Mouse (Mus musculus): ENCODE results near the gene Kcnj6. TPM values are rescaled to one million over a fixed set of nuclear protein-coding genes. Genes with fewer than 3 reads are reported as not detected.

Kcnj6 gene
- polyA plus RNA-seq, 1 experiment = not detected

- no peaks in the 10 kb centered on the region for H3K79me2 ChIP-seq (ENCODE audit: control insufficient read depth, insufficient read depth)
- H3K27me3 ChIP-seq (ENCODE audit: control insufficient read depth, insufficient read depth, insufficient read length) = peaks cover 15% of the 10 kb centered on the region
- H3K4me2 ChIP-seq (ENCODE audit: low read depth) = no peak overlapping the region
- TF ChIP-seq TCF12 (IDR thresholded peaks at IDR 0.05; ENCODE audit: insufficient read depth, poor library complexity, severe bottlenecking) = no peak
- TF ChIP-seq SRF (IDR thresholded peaks at IDR 0.05; ENCODE audit: control insufficient read depth, insufficient read length, low read depth) = no peak
- TF ChIP-seq USF1 (IDR thresholded peaks at IDR 0.05; ENCODE audit: low read depth) = no peak
- no peak for TF ChIP-seq REST (IDR thresholded peaks at IDR 0.05; ENCODE audit: insufficient read depth, insufficient read length)
- TF ChIP-seq CEBPB (IDR thresholded peaks at IDR 0.05; ENCODE audit: insufficient read depth, poor library complexity, severe bottlenecking) = no peak
- TF ChIP-seq MYOG (IDR thresholded peaks at IDR 0.05; ENCODE audit: control insufficient read depth in 1 of 3, insufficient read depth in 1 of 3, insufficient read length in 2 of 3, low read depth in 2 of 3) = no peak
- TF ChIP-seq TCF3 (IDR thresholded peaks at IDR 0.05; ENCODE audit: insufficient read length, low read depth) = no peak
- TF ChIP-seq MAX (IDR thresholded peaks at IDR 0.05; ENCODE audit: low read depth) = no peak
- no peak for TF ChIP-seq POLR2AphosphoS2 (IDR thresholded peaks at IDR 0.05; ENCODE audit: insufficient read length, low read depth)
- no peaks in the 10 kb centered on the region for H3K36me3 ChIP-seq (ENCODE audit: control insufficient read depth, insufficient read depth)
- no peak overlapping the region for H3ac ChIP-seq (ENCODE audit: control insufficient read depth, insufficient read length)
- H3K4me3 ChIP-seq = no peak overlapping the region
These were observed 200.1 kb downstream of the Kcnj6 start for GRCm38 (mm10) chr16:94797366-94797765.

GRCm38 (mm10) chr16:94793041-94793440 is 204.5 kb downstream of the Kcnj6 start:
- H3ac ChIP-seq (ENCODE audit: control insufficient read depth, insufficient read length) = no peak overlapping the region
- no peaks in the 10 kb centered on the region for H3K36me3 ChIP-seq (ENCODE audit: control insufficient read depth, insufficient read depth)
- no peak overlapping the region for H3K4me3 ChIP-seq
- H3K79me2 ChIP-seq (ENCODE audit: control insufficient read depth, insufficient read depth) = no peaks in the 10 kb centered on the region
- peaks cover 29% of the 10 kb centered on the region for H3K27me3 ChIP-seq (ENCODE audit: control insufficient read depth, insufficient read depth, insufficient read length)
- no peak for TF ChIP-seq USF1 (IDR thresholded peaks at IDR 0.05; ENCODE audit: low read depth)
- TF ChIP-seq SRF (IDR thresholded peaks at IDR 0.05; ENCODE audit: control insufficient read depth, insufficient read length, low read depth) = no peak
- TF ChIP-seq POLR2AphosphoS2 (IDR thresholded peaks at IDR 0.05; ENCODE audit: insufficient read length, low read depth) = no peak
- TF ChIP-seq POLR2A (IDR thresholded peaks at IDR 0.05; ENCODE audit: insufficient read length, low read depth) = no peak
- no peak for TF ChIP-seq TCF12 (IDR thresholded peaks at IDR 0.05; ENCODE audit: insufficient read depth, poor library complexity, severe bottlenecking)
- no peak for TF ChIP-seq E2F4 (IDR thresholded peaks at IDR 0.05; ENCODE audit: insufficient read depth)
- TF ChIP-seq TCF3 (IDR thresholded peaks at IDR 0.05; ENCODE audit: insufficient read length, low read depth) = no peak
- no peak for TF ChIP-seq CEBPB (IDR thresholded peaks at IDR 0.05; ENCODE audit: insufficient read depth, poor library complexity, severe bottlenecking)
- H3K4me2 ChIP-seq (ENCODE audit: low read depth) = no peak overlapping the region

GRCm38 (mm10) chr16:94789958-94790357 is 207.5 kb downstream of the Kcnj6 start:
- Histone ChIP-seq H3K27me3 (ENCODE audit: control insufficient read depth, insufficient read depth, insufficient read length) (peaks cover 29% of the 10 kb centered on the region), H3K4me2 (ENCODE audit: low read depth) (no peak overlapping the region), H3ac (ENCODE audit: control insufficient read depth, insufficient read length) (no peak overlapping the region), H3K4me3 (no peak overlapping the region), H3K36me3 (ENCODE audit: control insufficient read depth, insufficient read depth) (no peaks in the 10 kb centered on the region), H3K79me2 (ENCODE audit: control insufficient read depth, insufficient read depth) (no peaks in the 10 kb centered on the region)
- TF ChIP-seq USF1 (IDR thresholded peaks at IDR 0.05; ENCODE audit: low read depth) (no peak), POLR2A (IDR thresholded peaks at IDR 0.05; ENCODE audit: insufficient read length, low read depth) (no peak), MYOG (IDR thresholded peaks at IDR 0.05; ENCODE audit: control insufficient read depth in 1 of 3, insufficient read depth in 1 of 3, insufficient read length in 2 of 3, low read depth in 2 of 3) (no peak), TCF3 (IDR thresholded peaks at IDR 0.05; ENCODE audit: insufficient read length, low read depth) (no peak), TCF12 (IDR thresholded peaks at IDR 0.05; ENCODE audit: insufficient read depth, poor library complexity, severe bottlenecking) (no peak), MAX (IDR thresholded peaks at IDR 0.05; ENCODE audit: low read depth) (no peak), MYOD1 (IDR thresholded peaks at IDR 0.05; ENCODE audit: control insufficient read depth in 1 of 3, insufficient read length in 2 of 3, low read depth in 2 of 3) (no peak), CEBPB (IDR thresholded peaks at IDR 0.05; ENCODE audit: insufficient read depth, poor library complexity, severe bottlenecking) (no peak), REST (IDR thresholded peaks at IDR 0.05; ENCODE audit: insufficient read depth, insufficient read length) (no peak), E2F4 (IDR thresholded peaks at IDR 0.05; ENCODE audit: insufficient read depth) (no peak), SRF (IDR thresholded peaks at IDR 0.05; ENCODE audit: control insufficient read depth, insufficient read length, low read depth) (no peak), POLR2AphosphoS2 (IDR thresholded peaks at IDR 0.05; ENCODE audit: insufficient read length, low read depth) (no peak)

- no peak for TF ChIP-seq E2F4 (IDR thresholded peaks at IDR 0.05; ENCODE audit: insufficient read depth)
- no peak for TF ChIP-seq TCF12 (IDR thresholded peaks at IDR 0.05; ENCODE audit: insufficient read depth, poor library complexity, severe bottlenecking)
- TF ChIP-seq CEBPB (IDR thresholded peaks at IDR 0.05; ENCODE audit: insufficient read depth, poor library complexity, severe bottlenecking) = no peak
- no peak for TF ChIP-seq POLR2AphosphoS2 (IDR thresholded peaks at IDR 0.05; ENCODE audit: insufficient read length, low read depth)
- no peak for TF ChIP-seq MAX (IDR thresholded peaks at IDR 0.05; ENCODE audit: low read depth)
- TF ChIP-seq USF1 (IDR thresholded peaks at IDR 0.05; ENCODE audit: low read depth) = no peak
- TF ChIP-seq MYOD1 (IDR thresholded peaks at IDR 0.05; ENCODE audit: control insufficient read depth in 1 of 3, insufficient read length in 2 of 3, low read depth in 2 of 3) = no peak
- TF ChIP-seq MYOG (IDR thresholded peaks at IDR 0.05; ENCODE audit: control insufficient read depth in 1 of 3, insufficient read depth in 1 of 3, insufficient read length in 2 of 3, low read depth in 2 of 3) = no peak
- TF ChIP-seq POLR2A (IDR thresholded peaks at IDR 0.05; ENCODE audit: insufficient read length, low read depth) = no peak
- TF ChIP-seq TCF3 (IDR thresholded peaks at IDR 0.05; ENCODE audit: insufficient read length, low read depth) = no peak
- TF ChIP-seq SRF (IDR thresholded peaks at IDR 0.05; ENCODE audit: control insufficient read depth, insufficient read length, low read depth) = no peak
These were observed 208.8 kb downstream of the Kcnj6 start for GRCm38 (mm10) chr16:94788716-94789115.

GRCm38 (mm10) chr16:94788165-94788564 is 209.3 kb downstream of the Kcnj6 start:
- no peak overlapping the region for H3K4me2 ChIP-seq (ENCODE audit: low read depth)
- TF ChIP-seq MAX (IDR thresholded peaks at IDR 0.05; ENCODE audit: low read depth) (no peak), CEBPB (IDR thresholded peaks at IDR 0.05; ENCODE audit: insufficient read depth, poor library complexity, severe bottlenecking) (no peak), TCF3 (IDR thresholded peaks at IDR 0.05; ENCODE audit: insufficient read length, low read depth) (no peak), TCF12 (IDR thresholded peaks at IDR 0.05; ENCODE audit: insufficient read depth, poor library complexity, severe bottlenecking) (no peak)
- H3K4me3 ChIP-seq = no peak overlapping the region
- peaks cover 22% of the 10 kb centered on the region for H3K27me3 ChIP-seq (ENCODE audit: control insufficient read depth, insufficient read depth, insufficient read length)
- H3K79me2 ChIP-seq (ENCODE audit: control insufficient read depth, insufficient read depth) = no peaks in the 10 kb centered on the region
- H3ac ChIP-seq (ENCODE audit: control insufficient read depth, insufficient read length) = no peak overlapping the region
- H3K36me3 ChIP-seq (ENCODE audit: control insufficient read depth, insufficient read depth) = no peaks in the 10 kb centered on the region

More at GRCm38 (mm10) chr16:94788716-94789115, 208.8 kb downstream of the Kcnj6 start:
- H3K36me3 ChIP-seq (ENCODE audit: control insufficient read depth, insufficient read depth) = no peaks in the 10 kb centered on the region
- H3K79me2 ChIP-seq (ENCODE audit: control insufficient read depth, insufficient read depth) = no peaks in the 10 kb centered on the region
- H3K4me2 ChIP-seq (ENCODE audit: low read depth) = no peak overlapping the region
- H3ac ChIP-seq (ENCODE audit: control insufficient read depth, insufficient read length) = no peak overlapping the region
- no peak overlapping the region for H3K4me3 ChIP-seq
- peaks cover 25% of the 10 kb centered on the region for H3K27me3 ChIP-seq (ENCODE audit: control insufficient read depth, insufficient read depth, insufficient read length)

All from myocyte (in vitro differentiated cells).